Mouse (Mus musculus): ENCODE data around the gene Mylk. TPM values are rescaled to one million over a fixed set of nuclear protein-coding genes. Genes with fewer than 3 reads are reported as not detected.

Gene Mylk
- polyA plus RNA-seq, 1 experiment from 2014 or later, result 4.3 TPM

DNA sequence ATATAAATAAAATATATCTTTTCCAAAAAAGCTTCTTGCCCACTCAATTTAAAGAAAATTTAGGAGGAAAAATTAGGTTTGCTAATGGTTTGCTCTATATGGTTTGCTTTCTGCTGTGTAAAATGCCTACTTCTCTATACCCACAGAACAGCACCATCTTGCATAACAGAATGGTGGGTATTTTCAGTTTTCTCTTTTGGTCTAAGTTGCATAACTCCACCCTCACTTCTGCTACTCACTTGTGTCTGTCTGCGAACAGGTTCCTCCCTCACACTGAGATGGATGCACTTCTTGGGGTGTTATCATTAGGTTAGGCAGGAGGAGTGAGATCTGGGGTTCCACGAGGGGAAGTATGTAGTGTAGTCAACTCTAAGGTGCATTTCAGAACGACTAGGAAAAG is 68.6 kb downstream of the Mylk start:
- Histone ChIP-seq H3K4me1 (no peaks in the 10 kb centered on the region), H3K27me3 (no peaks in the 10 kb centered on the region), H3K4me3 (no peak overlapping the region), H3K36me3 (no peaks in the 10 kb centered on the region), H3K9me3 (no peaks in the 10 kb centered on the region), H3K9ac (replicated peaks) (no peak overlapping the region), H3K27ac (replicated peaks) (no peak overlapping the region), H3K4me2 (replicated peaks) (no peak overlapping the region)
- no peak for ATAC-seq (replicated peaks)
- WGBS, result 85% methylated on average over 3 of the region's 3 CpGs

DNA sequence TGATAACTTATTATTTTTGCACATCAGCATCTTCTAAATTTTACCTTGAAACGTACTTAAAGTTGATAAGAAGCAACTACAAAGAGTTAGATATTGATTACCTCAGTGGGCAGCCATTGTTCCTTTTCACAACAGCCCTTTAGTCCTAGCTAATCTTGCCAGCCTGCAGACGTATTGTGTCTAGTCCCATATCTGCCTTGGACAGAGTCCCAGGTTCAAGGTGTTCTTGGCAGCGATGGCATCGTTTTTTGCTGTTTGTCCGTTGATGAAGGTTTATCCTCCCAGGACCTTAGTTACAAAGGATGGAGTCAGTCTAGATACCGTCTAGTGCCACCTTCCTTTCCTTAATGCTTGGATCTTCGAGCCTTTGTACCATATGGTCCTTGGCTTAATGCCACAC is 69.6 kb downstream of the Mylk start:
- 69% methylated on average over 7 of the region's 7 CpGs for WGBS
- Histone ChIP-seq H3K9ac (replicated peaks) (no peak overlapping the region), H3K4me3 (no peak overlapping the region), H3K4me1 (no peaks in the 10 kb centered on the region), H3K9me3 (no peaks in the 10 kb centered on the region), H3K36me3 (no peaks in the 10 kb centered on the region), H3K27me3 (no peaks in the 10 kb centered on the region), H3K4me2 (replicated peaks) (no peak overlapping the region), H3K27ac (replicated peaks) (no peak overlapping the region)
- no peak for ATAC-seq (replicated peaks)

DNA sequence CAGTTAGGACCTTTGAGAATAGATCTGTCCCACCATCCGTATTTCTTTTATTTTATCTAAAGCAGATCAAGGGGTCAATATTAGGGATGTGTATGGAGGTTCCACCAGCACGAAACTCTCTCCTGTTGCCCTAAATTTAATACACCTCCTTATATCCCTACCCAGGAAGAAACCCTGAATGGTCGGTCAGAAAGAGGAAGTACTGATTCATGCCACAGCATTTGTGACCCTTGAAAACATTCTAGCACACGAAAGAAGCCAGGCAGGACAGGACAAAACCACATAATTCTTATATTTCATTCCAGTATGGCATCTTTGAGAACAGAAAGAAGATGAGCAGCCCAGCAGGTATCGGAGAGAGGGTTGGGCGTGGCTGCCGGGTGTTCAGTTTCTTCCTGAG is 71.5 kb downstream of the Mylk start:
- WGBS, result 93% methylated on average over 7 of the region's 7 CpGs
- no peak overlapping the region for H3K4me3 ChIP-seq

DNA sequence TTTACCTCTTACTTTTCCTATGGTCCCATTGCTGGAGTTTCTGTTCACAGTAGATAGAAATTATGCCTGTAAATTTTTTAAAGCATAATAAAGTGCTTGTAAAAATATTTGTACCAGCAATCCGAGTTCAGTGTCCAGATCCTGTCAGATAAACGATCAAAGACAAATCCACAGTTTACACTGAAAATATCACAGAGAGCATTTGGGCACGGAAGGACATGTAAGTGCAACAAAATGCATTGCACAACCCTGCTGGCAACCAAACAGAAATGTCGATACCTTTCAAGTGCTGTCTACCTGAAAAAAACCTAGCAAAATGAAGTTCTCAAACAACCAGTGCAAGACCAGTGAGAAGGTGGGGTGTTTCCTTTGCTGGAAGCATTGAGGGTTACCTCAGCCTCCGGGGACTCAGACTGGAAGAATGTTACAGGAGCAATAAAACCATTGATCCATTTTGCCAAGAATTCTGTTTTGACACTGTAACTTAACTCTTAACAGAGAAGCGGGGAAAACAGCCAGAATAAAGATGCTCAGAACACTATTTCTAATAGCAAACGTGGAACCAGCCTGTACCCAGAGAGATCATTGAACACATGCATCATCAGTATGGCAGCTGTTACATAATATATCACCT is 80.2 kb downstream of the Mylk start:
- WGBS, result 85% methylated on average over 7 of the region's 7 CpGs
- Histone ChIP-seq H3K9ac (replicated peaks) (no peak overlapping the region), H3K4me3 (no peak overlapping the region), H3K36me3 (no peaks in the 10 kb centered on the region), H3K9me3 (no peaks in the 10 kb centered on the region), H3K4me2 (replicated peaks) (no peak overlapping the region), H3K4me1 (no peaks in the 10 kb centered on the region), H3K27me3 (no peaks in the 10 kb centered on the region), H3K27ac (replicated peaks) (no peak overlapping the region)
- ATAC-seq (replicated peaks), result no peak

More for the DNA sequence above, 71.5 kb downstream of the Mylk start:
- no peaks in the 10 kb centered on the region for H3K36me3 ChIP-seq
- H3K27ac ChIP-seq (replicated peaks), result no peak overlapping the region
- ATAC-seq (replicated peaks), result no peak
- no peak overlapping the region for H3K4me2 ChIP-seq (replicated peaks)
- no peaks in the 10 kb centered on the region for H3K27me3 ChIP-seq
- H3K9me3 ChIP-seq, result no peaks in the 10 kb centered on the region
- no peak overlapping the region for H3K9ac ChIP-seq (replicated peaks)
- H3K4me1 ChIP-seq, result no peaks in the 10 kb centered on the region

DNA sequence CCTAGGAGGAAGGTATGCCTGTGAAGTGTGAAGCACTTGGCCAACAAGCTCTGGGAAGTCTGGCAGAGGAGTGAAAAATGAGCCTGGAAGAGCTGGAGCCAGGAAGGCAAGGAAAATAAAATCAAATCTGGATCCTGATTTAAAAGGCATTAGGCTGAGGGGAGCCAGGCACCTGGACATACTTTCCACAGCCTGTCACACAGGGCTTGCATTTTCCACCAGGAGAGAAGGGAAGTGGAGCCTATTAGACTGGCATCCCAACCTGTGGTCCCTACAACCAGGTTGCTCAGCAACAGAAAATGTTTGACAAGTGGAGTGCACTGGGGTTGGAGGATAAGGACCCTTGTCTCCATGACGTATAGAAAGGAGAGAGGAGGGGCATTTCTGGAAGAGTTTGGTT is 89.5 kb downstream of the Mylk start:
- 44% methylated on average over 1 of the region's 1 CpGs for WGBS
- no peak overlapping the region for H3K9ac ChIP-seq (replicated peaks)
- H3K4me1 ChIP-seq, result no peaks in the 10 kb centered on the region
- no peak overlapping the region for H3K27ac ChIP-seq (replicated peaks)
- H3K36me3 ChIP-seq, result no peaks in the 10 kb centered on the region
- H3K4me2 ChIP-seq (replicated peaks), result no peak overlapping the region
- no peaks in the 10 kb centered on the region for H3K9me3 ChIP-seq
- H3K4me3 ChIP-seq, result no peak overlapping the region
- no peaks in the 10 kb centered on the region for H3K27me3 ChIP-seq
- ATAC-seq (replicated peaks), result no peak

DNA sequence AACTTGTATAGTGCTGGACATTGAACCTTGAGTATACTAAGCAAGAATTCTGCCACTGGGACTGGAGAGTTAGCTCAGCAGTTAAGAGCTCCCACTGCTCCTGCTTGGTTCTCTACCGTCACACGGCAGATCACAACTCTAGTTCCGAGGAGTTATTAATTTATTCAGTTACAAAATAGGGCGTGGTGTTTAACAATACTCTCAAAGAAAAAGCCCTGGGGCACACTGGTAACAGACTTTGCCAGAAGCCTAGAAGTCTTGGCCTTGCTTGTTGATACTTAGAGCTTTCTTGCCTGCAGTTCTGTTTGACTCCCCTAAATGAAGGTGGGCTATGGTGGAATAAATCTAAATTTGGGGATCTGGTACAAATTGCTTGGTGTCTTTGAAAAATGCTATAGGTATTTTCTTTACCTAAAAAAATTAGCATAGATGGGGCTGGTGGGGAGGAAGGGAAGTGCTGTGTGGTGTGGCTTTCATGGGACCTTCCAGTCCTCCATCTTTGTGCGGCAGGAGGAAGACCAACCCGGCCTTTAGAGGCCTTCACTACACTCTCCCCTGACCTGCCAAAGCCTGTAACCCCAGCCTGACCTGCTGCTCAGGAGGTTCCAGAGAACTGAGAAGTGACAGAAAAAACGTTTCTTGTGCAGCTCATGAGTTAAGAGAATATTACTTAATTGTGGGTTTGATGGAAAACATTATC is 94.1 kb downstream of the Mylk start:
- ATAC-seq (replicated peaks), result no peak
- Histone ChIP-seq H3K9me3 (no peaks in the 10 kb centered on the region), H3K27me3 (no peaks in the 10 kb centered on the region), H3K4me1 (no peaks in the 10 kb centered on the region), H3K27ac (replicated peaks) (no peak overlapping the region), H3K4me3 (no peak overlapping the region), H3K4me2 (replicated peaks) (no peak overlapping the region), H3K9ac (replicated peaks) (no peak overlapping the region), H3K36me3 (no peaks in the 10 kb centered on the region)
- WGBS, result 73% methylated on average over 7 of the region's 7 CpGs

DNA sequence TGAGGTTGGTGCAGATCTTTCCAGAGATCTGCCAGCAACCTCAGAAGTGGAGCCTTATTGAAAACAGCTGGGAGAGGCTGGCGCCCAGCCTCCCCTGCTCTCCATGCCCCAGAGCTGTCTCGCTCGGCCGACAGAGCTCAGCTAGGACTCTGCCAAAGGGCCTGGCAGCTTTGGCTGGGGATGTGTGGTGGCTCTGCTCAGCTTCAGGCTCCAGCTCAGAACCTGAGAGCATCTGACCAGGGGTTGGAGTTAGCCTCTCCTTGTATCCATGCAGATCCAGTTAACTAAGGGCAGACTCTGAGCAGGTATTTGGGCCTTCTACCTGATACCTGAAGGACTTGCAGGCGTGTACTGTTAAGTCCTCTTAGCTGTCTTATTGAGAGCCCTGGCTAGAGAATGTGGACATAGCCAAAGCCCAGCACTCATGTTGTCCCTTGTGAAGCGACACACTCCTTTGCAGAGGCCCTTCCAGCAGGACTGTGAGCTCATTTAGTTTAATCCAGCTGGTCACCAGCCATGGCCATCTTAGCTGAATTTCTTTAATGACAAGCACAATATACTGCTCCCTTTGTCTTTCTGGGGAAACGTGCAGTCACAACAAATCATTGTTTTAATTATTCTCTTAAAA is 94.8 kb downstream of the Mylk start:
- H3K9ac ChIP-seq (replicated peaks), result no peak overlapping the region
- no peaks in the 10 kb centered on the region for H3K9me3 ChIP-seq
- no peak for ATAC-seq (replicated peaks)
- no peaks in the 10 kb centered on the region for H3K27me3 ChIP-seq
- H3K27ac ChIP-seq (replicated peaks), result no peak overlapping the region
- no peak overlapping the region for H3K4me2 ChIP-seq (replicated peaks)
- H3K4me3 ChIP-seq, result no peak overlapping the region
- WGBS, result 85% methylated on average over 7 of the region's 7 CpGs
- H3K4me1 ChIP-seq, result no peaks in the 10 kb centered on the region
- no peaks in the 10 kb centered on the region for H3K36me3 ChIP-seq

DNA sequence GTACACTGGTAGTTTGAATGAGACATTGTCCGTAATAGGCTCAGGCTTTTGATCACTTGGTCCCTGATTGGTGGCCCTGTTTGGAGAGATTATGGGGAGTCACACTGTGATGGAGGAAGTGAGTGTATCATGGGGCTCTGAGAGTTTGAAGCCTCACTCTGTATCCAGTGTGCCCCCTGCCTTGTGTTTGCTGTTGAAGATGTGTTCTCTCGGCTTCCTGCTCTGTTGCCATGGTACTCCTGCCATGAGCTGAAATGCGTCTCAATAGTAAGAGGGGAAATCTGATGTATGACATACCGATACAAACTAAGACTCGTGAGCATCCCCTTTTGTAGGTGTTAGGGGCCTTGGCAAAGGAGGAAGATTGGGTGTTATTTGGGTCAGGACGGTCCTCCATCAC is 99.8 kb downstream of the Mylk start:
- Histone ChIP-seq H3K27me3 (no peaks in the 10 kb centered on the region), H3K4me1 (no peaks in the 10 kb centered on the region), H3K4me2 (replicated peaks) (no peak overlapping the region), H3K9ac (replicated peaks) (no peak overlapping the region), H3K27ac (replicated peaks) (no peak overlapping the region), H3K9me3 (no peaks in the 10 kb centered on the region), H3K36me3 (no peaks in the 10 kb centered on the region), H3K4me3 (no peak overlapping the region)
- 62% methylated on average over 6 of the region's 6 CpGs for WGBS
- ATAC-seq (replicated peaks), result 0 out of 2 replicates have a peak, but pooled peaks have one; percentile 41

DNA sequence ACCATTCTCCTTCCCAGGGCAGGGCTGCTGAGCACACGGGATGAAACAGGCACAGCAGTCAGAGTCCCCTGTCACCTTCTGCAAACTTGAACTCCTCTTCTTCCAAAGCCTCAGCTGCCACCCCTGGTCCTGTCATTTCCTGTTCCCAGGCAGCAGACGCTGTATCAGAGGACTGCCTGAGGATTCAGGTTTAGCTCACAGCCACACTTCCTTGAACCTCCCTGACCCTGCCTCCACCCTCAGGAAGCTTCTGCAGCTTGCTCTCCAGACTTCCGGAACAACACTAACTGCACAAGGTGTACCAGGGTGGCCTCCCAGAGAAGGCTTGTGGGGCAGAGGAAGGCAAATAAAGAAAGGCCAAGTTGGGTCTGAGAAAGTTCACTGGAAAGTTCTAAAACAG is 102.6 kb downstream of the Mylk start:
- Histone ChIP-seq H3K36me3 (no peaks in the 10 kb centered on the region), H3K4me2 (replicated peaks) (no peak overlapping the region)
- 87% methylated on average over 3 of the region's 3 CpGs for WGBS

DNA sequence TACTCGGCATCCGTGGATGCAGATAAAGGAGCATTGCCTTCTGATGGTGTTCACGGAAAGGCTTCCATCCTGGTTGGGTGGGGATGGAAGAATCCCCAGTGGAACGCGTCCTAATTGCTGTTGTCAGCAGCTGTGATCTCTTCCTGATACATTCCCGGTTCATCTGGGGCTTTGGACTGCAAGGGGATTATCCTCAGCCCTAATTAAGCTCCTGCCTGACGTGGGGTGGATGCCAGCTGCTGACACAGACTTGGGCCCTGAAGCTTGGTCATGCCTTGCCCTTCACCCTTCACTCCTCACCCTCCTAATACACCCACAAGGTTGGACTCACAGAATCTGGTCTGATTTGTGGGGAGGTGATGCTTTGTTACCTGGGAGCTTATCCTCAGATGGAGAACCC is 109.1 kb downstream of the Mylk start:
- Histone ChIP-seq H3K9ac (replicated peaks) (no peak overlapping the region), H3K9me3 (no peaks in the 10 kb centered on the region), H3K27me3 (no peaks in the 10 kb centered on the region), H3K36me3 (no peaks in the 10 kb centered on the region), H3K4me2 (replicated peaks) (no peak overlapping the region), H3K4me3 (no peak overlapping the region), H3K27ac (replicated peaks) (no peak overlapping the region), H3K4me1 (no peaks in the 10 kb centered on the region)
- no peak for ATAC-seq (replicated peaks)
- 59% methylated on average over 7 of the region's 7 CpGs for WGBS

More for the DNA sequence above, 102.6 kb downstream of the Mylk start:
- H3K4me3 ChIP-seq, result no peak overlapping the region
- ATAC-seq (replicated peaks), result no peak
- H3K4me1 ChIP-seq, result no peaks in the 10 kb centered on the region
- no peak overlapping the region for H3K9ac ChIP-seq (replicated peaks)
- no peaks in the 10 kb centered on the region for H3K9me3 ChIP-seq
- H3K27me3 ChIP-seq, result no peaks in the 10 kb centered on the region
- H3K27ac ChIP-seq (replicated peaks), result no peak overlapping the region

DNA sequence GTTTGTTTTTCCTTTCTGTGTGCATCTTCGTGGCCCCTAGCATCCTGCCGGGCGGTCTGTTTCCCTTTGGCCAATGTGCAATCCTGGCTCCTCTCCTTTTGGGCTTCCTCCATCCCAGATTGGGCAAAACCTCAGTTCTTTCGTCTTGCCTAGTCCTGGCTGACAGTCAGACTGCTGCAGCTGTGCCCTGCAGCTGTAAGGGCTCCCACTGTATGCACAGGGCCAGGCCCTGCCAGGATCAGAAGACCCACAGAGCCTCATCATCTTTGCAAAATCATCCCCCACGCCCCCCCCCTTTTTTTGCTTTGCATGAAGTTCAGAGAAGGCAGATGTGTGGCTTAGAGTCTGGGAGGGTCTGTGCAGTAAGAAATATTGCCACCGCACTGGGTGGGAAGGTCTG is 110.1 kb downstream of the Mylk start:
- ATAC-seq (replicated peaks), result 0 out of 2 replicates have a peak, but pooled peaks have one; percentile 29
- Histone ChIP-seq H3K9ac (replicated peaks) (no peak overlapping the region), H3K27ac (replicated peaks) (no peak overlapping the region), H3K4me3 (no peak overlapping the region), H3K36me3 (no peaks in the 10 kb centered on the region), H3K4me1 (no peaks in the 10 kb centered on the region), H3K9me3 (no peaks in the 10 kb centered on the region), H3K27me3 (no peaks in the 10 kb centered on the region), H3K4me2 (replicated peaks) (no peak overlapping the region)
- WGBS, result 74% methylated on average over 6 of the region's 6 CpGs

DNA sequence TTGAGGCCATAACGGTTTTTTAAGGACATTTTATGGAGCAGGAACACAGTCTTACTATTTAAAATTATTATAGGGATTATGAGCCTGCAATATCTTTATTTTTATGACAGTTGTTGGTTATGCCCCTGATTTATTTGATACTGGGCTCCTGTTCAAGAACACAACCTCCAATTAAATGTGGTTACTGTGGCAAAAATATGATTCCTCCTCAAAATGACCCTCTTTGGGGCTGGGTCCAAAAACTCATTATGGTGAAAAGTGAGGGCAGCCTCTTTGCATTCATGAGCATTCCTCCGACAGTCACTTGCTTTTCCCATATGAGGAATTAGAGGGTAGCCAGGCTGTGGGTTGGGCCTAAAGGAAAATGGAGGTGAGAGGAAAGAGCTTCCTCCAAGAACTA is 110.7 kb downstream of the Mylk start:
- Histone ChIP-seq H3K27ac (replicated peaks) (no peak overlapping the region), H3K4me3 (no peak overlapping the region), H3K9ac (replicated peaks) (no peak overlapping the region), H3K36me3 (no peaks in the 10 kb centered on the region), H3K27me3 (no peaks in the 10 kb centered on the region), H3K9me3 (no peaks in the 10 kb centered on the region), H3K4me1 (no peaks in the 10 kb centered on the region), H3K4me2 (replicated peaks) (no peak overlapping the region)
- WGBS, result 65% methylated on average over 2 of the region's 2 CpGs
- ATAC-seq (replicated peaks), result no peak
